Mouse (Mus musculus) MEL (cell line): Measurements from ENCODE around the gene Prkch.

ENCODE experiments used
- CHD1 ChIP-seq: IDR thresholded peaks from 2 replicates; pipeline ENCODE4 v1.6.1; 2012; ENCODE audit warnings: low read depth, mild to moderate bottlenecking, inconsistent platforms, low read length, improper control_type of control experiment
- CTCF ChIP-seq, 3 experiments: IDR thresholded peaks in 2 of 3; conservative IDR thresholded peaks in 1 of 3; 2 replicates each; pipeline ENCODE4 v1.5.1; 2011 to 2012; ENCODE audit warnings: low read length in 3 of 3, low read depth in 2 of 3, mild to moderate bottlenecking in 2 of 3, improper control_type of control experiment in 1 of 3, inconsistent platforms in 1 of 3, mixed read lengths in 1 of 3, moderate library complexity in 1 of 3; ENCODE audit not compliant: control insufficient read depth in 1 of 3, insufficient read depth in 1 of 3, poor library complexity in 1 of 3, severe bottlenecking in 1 of 3
- EP300 ChIP-seq, 2 experiments: IDR thresholded peaks; 2 replicates each; pipeline ENCODE4 v1.6.1; 2011; ENCODE audit warnings: improper control_type of control experiment in 2 of 2, low read length in 2 of 2, low read depth in 1 of 2, mild to moderate bottlenecking in 1 of 2
- GABPA ChIP-seq: IDR thresholded peaks from 2 replicates; pipeline ENCODE4 v1.6.1; 2012; ENCODE audit warnings: low read depth, mild to moderate bottlenecking, inconsistent platforms, low read length, improper control_type of control experiment, moderate library complexity
- GATA1 ChIP-seq: IDR thresholded peaks from 2 replicates; pipeline ENCODE4 v1.6.1; 2011; ENCODE audit warnings: low read depth, low read length, improper control_type of control experiment
- MEF2A ChIP-seq: IDR thresholded peaks from 2 replicates; pipeline ENCODE4 v1.6.1; 2014; ENCODE audit warnings: low read depth, mild to moderate bottlenecking, inconsistent platforms, low read length, improper control_type of control experiment; ENCODE audit not compliant: poor library complexity, insufficient replicate concordance, severe bottlenecking; ENCODE audit errors: extremely low read depth
- POLR2A ChIP-seq, 2 experiments: IDR thresholded peaks; 2 replicates each; pipeline ENCODE4 v1.6.1; 2011 to 2012; ENCODE audit warnings: low read length in 2 of 2, mild to moderate bottlenecking in 2 of 2, control low read depth in 1 of 2, improper control_type of control experiment in 1 of 2, low read depth in 1 of 2, moderate library complexity in 1 of 2; ENCODE audit not compliant: control insufficient read depth in 1 of 2, insufficient read depth in 1 of 2, poor library complexity in 1 of 2
- POLR2AphosphoS2 ChIP-seq: IDR thresholded peaks from 2 replicates; pipeline ENCODE4 v1.6.1; 2011; ENCODE audit warnings: low read length, improper control_type of control experiment
- RCOR1 ChIP-seq: IDR thresholded peaks from 2 replicates; pipeline ENCODE4 v1.6.1; 2012; ENCODE audit warnings: low read depth, mild to moderate bottlenecking, inconsistent platforms, low read length, improper control_type of control experiment
- TCF12 ChIP-seq: IDR thresholded peaks from 2 replicates; pipeline ENCODE4 v1.6.1; 2014; ENCODE audit warnings: low read depth, mild to moderate bottlenecking, inconsistent platforms, low read length, improper control_type of control experiment, moderate library complexity
- USF1 ChIP-seq: IDR thresholded peaks from 2 replicates; pipeline ENCODE4 v1.6.1; 2014; ENCODE audit warnings: low read depth, mild to moderate bottlenecking, inconsistent platforms, low read length, improper control_type of control experiment, moderate library complexity
- ZC3H11A ChIP-seq: IDR thresholded peaks from 2 replicates; pipeline ENCODE4 v1.6.1; 2012; ENCODE audit warnings: low read depth, mild to moderate bottlenecking, inconsistent platforms, low read length, improper control_type of control experiment
- ZMIZ1 ChIP-seq: IDR thresholded peaks from 2 replicates; pipeline ENCODE4 v1.6.1; 2012; ENCODE audit warnings: low read depth, mild to moderate bottlenecking, inconsistent platforms, low read length, improper control_type of control experiment, moderate library complexity

DNA sequence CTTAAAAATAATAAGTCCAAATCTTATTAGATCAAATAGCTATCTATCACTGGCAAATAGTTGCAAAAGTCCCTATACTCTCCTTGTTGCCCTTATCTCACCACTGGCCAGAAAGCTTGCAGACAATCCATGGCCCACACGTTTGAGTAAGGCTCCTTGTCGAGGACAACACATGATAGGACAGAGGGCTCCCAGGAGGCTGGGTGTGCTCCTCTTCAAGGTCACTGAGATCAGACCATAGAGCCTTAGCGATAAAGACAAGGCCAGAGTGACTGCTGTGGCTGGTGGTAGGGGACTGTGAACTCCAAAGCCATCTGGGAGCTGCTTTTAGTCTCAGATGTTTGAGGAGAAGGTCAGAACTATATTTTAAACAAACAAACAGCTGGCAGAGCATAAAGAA, 158.0 kb downstream of the Prkch start:
- no peak for TF ChIP-seq CTCF (IDR thresholded peaks at IDR 0.05 in 2 of 3, conservative IDR thresholded peaks at IDR 0.05 in 1 of 3; ENCODE audit: control insufficient read depth in 1 of 3, insufficient read depth in 1 of 3, low read depth in 2 of 3, low read length in 3 of 3, poor library complexity in 1 of 3, severe bottlenecking in 1 of 3)
- TF ChIP-seq POLR2A (IDR thresholded peaks at IDR 0.05; ENCODE audit: control insufficient read depth in 1 of 2, insufficient read depth in 1 of 2, low read depth in 1 of 2, low read length in 2 of 2, poor library complexity in 1 of 2): no peak
- no peak for TF ChIP-seq ZC3H11A
- TF ChIP-seq ZMIZ1: no peak
- TF ChIP-seq CHD1: no peak
- no peak for TF ChIP-seq GATA1
- no peak for TF ChIP-seq GABPA
- no peak for TF ChIP-seq RCOR1
- TF ChIP-seq POLR2AphosphoS2: no peak
- no peak for TF ChIP-seq USF1
- no peak for TF ChIP-seq EP300 (IDR thresholded peaks at IDR 0.05; ENCODE audit: low read depth in 1 of 2, low read length in 2 of 2)
- TF ChIP-seq MEF2A: no peak
- no peak for TF ChIP-seq TCF12
